Mouse (Mus musculus) v-Abl transformed pro-B cells (cell line): ENCODE measurements at regions not wholly inside any gene's neighbourhood (a gene's known extent, or its start where the extent isn't known, plus 50 kb on each side); places are given as distances from the start of the nearest gene placed in this dataset.

ENCODE experiments used
- in situ Hi-C, 2 experiments: fragments of 400-800 bp; cut with MboI; formaldehyde crosslinking; loops; one replicate each; pipeline ENCODE4 v1.15.1; 2025; ENCODE audit not compliant: unreplicated experiment in 2 of 2

- in situ Hi-C loops = no loop called here
These were observed 99.6 kb upstream of the Map4k3 start for GRCm38 (mm10) chr17:80827896-80828295.

GRCm38 (mm10) chr17:80827361-80827760 is 99.1 kb upstream of the Map4k3 start:
- in situ Hi-C loops = no loop called here

GRCm38 (mm10) chr17:80825971-80826730 is 97.9 kb upstream of the Map4k3 start:
- in situ Hi-C loops = no loop called here

DNA sequence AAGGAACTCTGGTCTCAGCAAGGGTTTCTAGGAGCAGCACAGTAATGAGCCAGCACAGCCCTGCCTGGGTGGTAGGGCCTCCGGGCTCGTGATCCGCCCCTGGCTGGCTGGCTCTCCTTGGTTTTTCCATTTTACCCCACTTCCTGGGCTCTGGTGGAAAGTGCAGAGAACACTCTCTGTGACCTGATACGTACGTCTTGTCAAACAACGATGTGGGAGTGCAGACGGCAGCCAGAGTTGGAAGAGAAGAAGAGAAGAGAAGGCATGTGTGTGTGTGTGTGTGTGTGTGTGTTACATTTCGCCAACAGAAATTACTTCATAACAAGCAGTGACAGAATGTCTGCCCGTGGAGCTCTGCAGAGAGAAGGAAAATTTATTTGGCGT is 97.2 kb upstream of the Map4k3 start:
- in situ Hi-C loops = no loop called here

DNA sequence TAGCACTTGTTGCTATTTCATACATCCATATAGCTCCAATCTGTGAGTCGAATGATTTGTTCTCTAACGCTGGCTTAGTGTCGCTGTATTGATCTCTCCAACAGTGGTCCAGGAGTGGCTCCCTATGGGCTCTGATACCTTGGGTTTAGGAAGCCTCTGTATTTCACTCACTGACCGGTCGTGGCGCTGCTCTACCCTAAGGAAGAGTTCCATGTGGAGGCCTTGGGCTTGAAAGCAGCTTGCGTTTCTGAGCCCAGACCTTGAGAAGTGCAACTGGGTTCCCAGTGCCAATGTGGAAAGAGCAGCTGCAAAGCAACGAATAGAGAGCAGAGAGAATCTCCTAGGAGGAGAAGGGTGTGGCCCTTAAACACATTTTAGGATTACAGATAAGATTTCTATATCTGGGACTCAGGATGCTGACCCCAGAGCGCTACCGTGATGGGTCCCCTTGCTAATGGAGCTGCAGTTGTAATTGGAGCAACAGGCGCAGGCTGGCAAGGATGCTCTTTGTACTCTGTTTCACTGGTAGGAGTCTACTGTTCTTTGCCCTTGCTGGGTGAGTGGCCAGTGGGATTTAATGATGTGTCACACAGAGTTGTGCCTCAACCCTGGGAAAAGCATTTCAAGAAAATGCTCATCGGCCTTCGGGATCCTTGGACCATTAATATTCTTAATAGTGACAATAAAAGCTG is 96.7 kb upstream of the Map4k3 start:
- in situ Hi-C loops = no loop called here

DNA sequence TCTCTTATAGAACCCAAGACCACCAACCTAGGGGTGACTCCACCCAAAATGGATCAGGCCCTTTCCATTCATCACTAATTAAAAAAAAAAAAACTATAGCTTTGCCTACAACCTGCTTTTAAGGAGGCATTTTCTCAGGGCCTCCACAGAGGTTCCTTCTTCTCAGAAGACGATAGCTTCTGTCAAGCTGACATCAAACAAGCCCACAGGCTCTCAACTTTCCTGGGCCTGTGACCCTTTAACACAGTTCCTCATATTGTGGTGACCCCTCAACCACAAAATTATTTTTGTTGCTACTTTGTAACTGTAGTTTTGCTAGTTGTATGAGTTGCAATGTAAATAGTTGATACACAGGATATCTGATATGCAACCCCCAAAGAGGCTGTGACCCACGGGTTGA is 96.0 kb upstream of the Map4k3 start:
- in situ Hi-C loops = no loop called here

- in situ Hi-C loops = no loop called here
These were observed 92.6 kb upstream of the Map4k3 start for GRCm38 (mm10) chr17:80820888-80821287.

GRCm38 (mm10) chr17:80818477-80819028 is 90.3 kb upstream of the Map4k3 start:
- in situ Hi-C loops = loop anchor here in 1 of 2 experiments (10.0 kb wide), 1 partner anchor 194 kb away; no protein-coding TSS in a partner anchor

- in situ Hi-C loops = loop anchor here in 1 of 2 experiments (10.0 kb wide), 1 partner anchor 191 kb away; no protein-coding TSS in a partner anchor
These were observed 87.5 kb upstream of the Map4k3 start for GRCm38 (mm10) chr17:80815747-80816146.

- in situ Hi-C loops = loop anchor here (5.0 to 10.0 kb wide), 2 partner anchors 186 to 188 kb away; no protein-coding TSS in a partner anchor
These were observed 84.9 kb upstream of the Map4k3 start for GRCm38 (mm10) chr17:80813194-80813593.

DNA sequence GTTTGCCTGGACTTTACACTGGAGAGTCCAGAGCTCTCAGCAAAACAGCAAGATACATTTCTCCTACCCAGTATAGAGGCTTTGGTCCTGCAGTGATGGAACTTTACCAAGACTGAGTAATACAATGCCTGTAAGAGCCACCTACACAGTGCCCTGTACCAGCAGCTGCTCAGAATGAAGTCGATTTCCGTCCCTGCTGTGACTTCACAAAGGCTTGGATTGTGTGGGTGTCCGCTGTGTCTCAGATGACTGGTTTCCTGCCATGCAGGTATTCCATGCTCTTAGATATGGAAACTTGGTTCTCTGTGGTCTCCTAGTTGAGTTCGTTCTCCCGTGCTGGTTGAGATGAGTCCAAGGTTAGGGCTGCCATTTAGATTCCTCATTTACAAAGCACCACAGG is 81.0 kb upstream of the Map4k3 start:
- in situ Hi-C loops = no loop called here

- in situ Hi-C loops = no loop called here
These were observed 79.8 kb upstream of the Map4k3 start for GRCm38 (mm10) chr17:80808069-80808468.

DNA sequence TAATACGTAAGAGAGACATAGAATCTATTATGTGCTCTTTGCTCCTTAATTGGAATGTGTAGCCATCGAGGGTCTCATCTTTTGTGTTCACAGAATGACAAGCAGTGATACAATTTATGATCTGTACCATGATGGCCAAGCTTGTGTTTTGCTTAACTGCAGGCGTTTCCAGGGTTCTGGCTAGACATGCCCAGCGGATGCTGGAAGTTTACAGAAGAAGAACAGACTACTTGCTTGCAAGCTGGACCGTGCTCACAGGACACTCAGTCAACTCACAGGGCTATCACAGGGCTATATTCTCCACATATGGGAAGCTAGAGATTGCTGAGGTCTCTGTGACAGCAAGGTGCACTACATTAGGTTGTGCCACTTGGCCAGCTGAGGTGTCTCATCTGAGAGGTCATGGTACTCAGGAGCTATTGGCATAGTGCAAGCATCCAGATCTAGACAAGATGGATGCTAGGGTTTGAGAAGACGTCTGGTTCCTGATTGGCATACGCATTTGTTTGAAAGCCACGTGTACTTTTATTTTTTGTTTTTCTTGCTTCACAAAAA is 75.2 kb upstream of the Map4k3 start:
- in situ Hi-C loops = no loop called here

DNA sequence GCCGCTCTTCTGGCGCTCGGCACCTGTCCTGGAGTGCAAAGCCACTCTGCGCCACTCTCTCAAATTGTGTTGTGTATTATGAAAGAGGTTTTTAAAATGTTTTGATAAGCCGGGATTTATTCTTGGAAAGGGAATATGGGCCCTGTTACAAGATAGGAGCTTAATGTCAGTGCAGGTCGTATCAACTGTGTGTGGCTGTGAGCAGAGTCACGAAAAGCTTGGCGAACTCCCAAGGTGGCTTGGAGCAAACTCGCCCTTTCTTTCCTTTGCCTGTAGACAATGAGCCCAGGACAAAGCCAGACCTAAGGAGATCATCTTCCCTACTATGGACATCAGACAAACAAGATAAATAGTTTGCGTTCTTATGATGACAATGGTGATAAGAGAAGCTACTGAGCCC is 74.3 kb upstream of the Map4k3 start:
- in situ Hi-C loops = no loop called here

GRCm38 (mm10) chr17:80801991-80802390 is 73.7 kb upstream of the Map4k3 start:
- in situ Hi-C loops = no loop called here

GRCm38 (mm10) chr17:80801451-80801983 is 73.2 kb upstream of the Map4k3 start:
- in situ Hi-C loops = no loop called here

GRCm38 (mm10) chr17:80800877-80801276 is 72.6 kb upstream of the Map4k3 start:
- in situ Hi-C loops = no loop called here

- in situ Hi-C loops = no loop called here
These were observed 72.2 kb upstream of the Map4k3 start for GRCm38 (mm10) chr17:80800454-80800853.

DNA sequence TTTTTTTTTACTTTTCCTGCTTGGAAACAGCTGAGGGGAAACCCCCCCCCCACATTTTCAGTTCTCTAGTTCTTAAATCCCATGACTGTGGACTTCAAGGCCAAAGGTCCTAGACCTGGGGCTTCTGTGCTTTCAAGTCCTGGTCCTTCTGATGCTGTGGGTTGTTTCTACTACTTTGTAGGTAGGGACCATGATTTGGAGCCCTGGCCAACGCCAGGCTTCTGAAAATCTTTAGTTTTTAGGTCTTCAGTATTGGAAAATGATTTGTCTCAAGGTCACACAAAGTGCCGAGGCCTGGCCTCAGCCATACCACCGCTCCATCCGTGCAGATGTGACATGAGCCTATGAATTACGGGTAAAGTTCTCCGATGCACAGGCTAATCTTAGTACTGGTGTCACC is 70.8 kb upstream of the Map4k3 start:
- in situ Hi-C loops = no loop called here

DNA sequence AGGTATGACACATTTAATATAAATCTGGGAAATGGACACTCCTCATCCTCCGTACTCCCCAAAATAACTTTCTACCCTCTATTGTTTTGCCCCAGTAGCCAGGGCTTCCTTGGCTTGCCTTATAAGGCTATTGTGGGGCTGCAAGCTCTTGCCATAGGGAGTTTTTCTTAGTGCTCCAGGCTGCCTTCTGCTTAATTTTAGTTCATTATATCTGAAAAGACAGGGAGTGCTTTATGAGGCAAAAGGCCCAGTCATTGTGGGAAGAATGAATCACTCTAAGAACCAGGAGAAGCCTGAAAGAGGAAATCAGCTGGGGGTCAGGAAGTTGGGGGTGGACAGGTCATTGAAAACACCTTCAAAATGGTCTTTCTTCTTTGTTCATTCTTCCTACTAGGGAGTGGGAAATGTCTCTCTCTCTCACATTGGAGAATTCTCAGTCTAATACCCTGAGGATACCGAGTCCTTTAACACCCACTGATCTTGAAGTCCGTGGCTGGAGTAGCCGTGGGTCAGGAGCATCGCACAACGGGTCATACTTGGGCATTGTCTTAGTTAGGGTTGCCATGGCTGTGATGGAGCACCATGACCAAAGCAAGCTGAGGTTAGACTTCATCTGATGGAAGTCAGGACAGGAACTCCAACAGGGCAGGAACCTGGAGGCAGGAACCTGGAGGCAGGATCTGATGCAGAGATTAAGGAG is 70.1 kb upstream of the Map4k3 start:
- in situ Hi-C loops = no loop called here
